In genomic region chr7:36449181-36449915, GRCm38 (mm10) we compare ENCODE assay signal across 14 mouse cellular contexts.
DNase-seq lines count a peak whose midpoint lies in the region; ATAC-seq lines count a peak whose summit lies in the region.
"Had no signal": no experiment of that assay in that cellular context is flagged by ENCODE, and none has a peak within 500 bp of the region (broad histone marks: within the 10 kb centered on the region; RNA-seq: fewer than 3 reads in every experiment).

No protein-coding gene starts in this region.

- ATAC-seq in forebrain, embryonic 14.5 days = no peak
- no peak for ATAC-seq in forebrain, embryonic 11.5 days (replicated peaks; ENCODE audit: low FRiP score)
- ATAC-seq: liver, postnatal 0 days had no signal

- no peaks in the 10 kb centered on the region for H3K36me3 ChIP-seq in forebrain, embryonic 14.5 days (ENCODE audit: control insufficient read depth, insufficient read depth, low read length)
- H3K36me3 ChIP-seq in forebrain, embryonic 11.5 days (ENCODE audit: control insufficient read depth, insufficient read depth, low read length) = no peaks in the 10 kb centered on the region
- H3K36me3 ChIP-seq: embryonic facial prominence, embryonic 12.5 days; heart, embryonic 13.5 days; midbrain, embryonic 12.5 days; neural tube, embryonic 15.5 days had no signal

- no peaks in the 10 kb centered on the region for H3K27me3 ChIP-seq in forebrain, embryonic 14.5 days (replicated peaks; ENCODE audit: control insufficient read depth, insufficient read depth, low read length)
- H3K27me3 ChIP-seq in forebrain, embryonic 11.5 days (ENCODE audit: control insufficient read depth, insufficient read depth, low read length) = no peaks in the 10 kb centered on the region
- H3K27me3 ChIP-seq: embryonic facial prominence, embryonic 12.5 days; heart, embryonic 13.5 days; midbrain, embryonic 12.5 days; neural tube, embryonic 15.5 days had no signal

- H3K4me2 ChIP-seq in forebrain, embryonic 14.5 days (ENCODE audit: low read length) = no peak overlapping the region
- H3K4me2 ChIP-seq in forebrain, embryonic 11.5 days (ENCODE audit: low read depth, low read length, severe bottlenecking) = no peak overlapping the region
- H3K4me2 ChIP-seq: embryonic facial prominence, embryonic 12.5 days; heart, embryonic 13.5 days; midbrain, embryonic 12.5 days; neural tube, embryonic 15.5 days had no signal

- no peaks in the 10 kb centered on the region for H3K4me1 ChIP-seq in forebrain, embryonic 14.5 days (ENCODE audit: control insufficient read depth, insufficient read depth, low read length)
- no peaks in the 10 kb centered on the region for H3K4me1 ChIP-seq in forebrain, embryonic 11.5 days (replicated peaks; ENCODE audit: control insufficient read depth, insufficient read depth, low read length)
- H3K4me1 ChIP-seq: embryonic facial prominence, embryonic 12.5 days; heart, embryonic 13.5 days; midbrain, embryonic 12.5 days had no signal

- peak; percentile 36 for DNase-seq in forebrain, embryonic 14.5 days (ENCODE audit: low spot score)
- DNase-seq in forebrain, embryonic 11.5 days (ENCODE audit: low spot score) = no peak
- peak; percentile 9 to 19 for DNase-seq in frontal cortex, postnatal 14 days (ENCODE audit: low spot score in 2 of 2)
- peak; percentile 20 to 40 for DNase-seq in layer of hippocampus, postnatal 14 days (ENCODE audit: low spot score in 2 of 2)
- DNase-seq in right cerebral cortex, adult 18-20 months = peak; percentile 79
- no peak for DNase-seq in kidney, postnatal 10 days
- DNase-seq in spleen, postnatal 36 days (ENCODE audit: low spot score in 2 of 2) = no peak
- no peak for DNase-seq in gastrocnemius, postnatal 4 days (ENCODE audit: low spot score in 2 of 2)
- DNase-seq: cerebellum, adult 11-12 months; liver, postnatal 0 days had no signal

- no peak overlapping the region for H3K4me3 ChIP-seq in forebrain, embryonic 14.5 days (ENCODE audit: low read depth, low read length)
- H3K4me3 ChIP-seq in forebrain, embryonic 11.5 days (ENCODE audit: low read depth, low read length) = no peak overlapping the region
- H3K4me3 ChIP-seq: embryonic facial prominence, embryonic 12.5 days; heart, embryonic 13.5 days; midbrain, embryonic 12.5 days; neural tube, embryonic 15.5 days had no signal

- no peak overlapping the region for H3K27ac ChIP-seq in forebrain, embryonic 14.5 days (ENCODE audit: low read depth, low read length)
- H3K27ac ChIP-seq in forebrain, embryonic 11.5 days (ENCODE audit: low read depth, low read length) = no peak overlapping the region
- H3K27ac ChIP-seq: embryonic facial prominence, embryonic 12.5 days; heart, embryonic 13.5 days; midbrain, embryonic 12.5 days; neural tube, embryonic 15.5 days had no signal

- no peaks in the 10 kb centered on the region for H3K9me3 ChIP-seq in forebrain, embryonic 14.5 days (replicated peaks; ENCODE audit: control insufficient read depth, low read length)
- no peaks in the 10 kb centered on the region for H3K9me3 ChIP-seq in forebrain, embryonic 11.5 days (ENCODE audit: control insufficient read depth, low read length)
- H3K9me3 ChIP-seq: embryonic facial prominence, embryonic 12.5 days; heart, embryonic 13.5 days; midbrain, embryonic 12.5 days; neural tube, embryonic 15.5 days had no signal

- 76% methylated on average over 6 of the region's 6 CpGs for WGBS in forebrain, embryonic 14.5 days
- 83% methylated on average over 6 of the region's 6 CpGs for WGBS in forebrain, embryonic 11.5 days

- no peak overlapping the region for H3K9ac ChIP-seq in forebrain, embryonic 14.5 days (ENCODE audit: low read length)
- H3K9ac ChIP-seq in forebrain, embryonic 11.5 days (ENCODE audit: low read length) = no peak overlapping the region
- H3K9ac ChIP-seq: embryonic facial prominence, embryonic 12.5 days; heart, embryonic 13.5 days; liver, postnatal 0 days; midbrain, embryonic 12.5 days; neural tube, embryonic 15.5 days had no signal

Comparison
In these comparisons a context has a peak if more than half of its experiments do, and no peak if none do; other contexts are left out.
1. DNase-seq: peak in forebrain, embryonic 14.5 days (single experiment), frontal cortex, postnatal 14 days (2 of 2), layer of hippocampus, postnatal 14 days (2 of 2) and right cerebral cortex, adult 18-20 months (single experiment); none in forebrain, embryonic 11.5 days (single experiment), kidney, postnatal 10 days (single experiment), spleen, postnatal 36 days (0 of 2) and gastrocnemius, postnatal 4 days (0 of 2).